In the genomic region with DNA sequence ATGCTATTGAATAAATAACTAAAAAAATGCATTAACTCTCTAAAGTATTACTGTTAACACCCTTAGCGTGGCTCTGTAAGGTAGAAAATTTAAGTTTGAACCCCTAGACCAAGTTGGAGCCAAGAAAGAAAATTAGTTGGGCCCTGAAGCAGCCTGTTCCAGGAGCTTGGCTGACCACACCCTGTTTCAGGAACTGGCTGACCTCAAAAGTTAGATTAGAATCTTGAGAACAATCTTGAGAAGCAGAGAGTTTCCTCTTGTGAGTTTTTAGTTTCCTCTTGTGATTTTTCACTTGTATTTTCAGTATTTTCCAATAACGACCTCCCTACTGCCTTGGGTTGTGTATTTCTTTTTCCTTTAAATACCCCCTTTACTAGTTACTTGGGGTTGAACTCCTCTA, we compare ENCODE assay signal across 15 mouse cellular contexts.
"Had no signal": no experiment of that assay in that cellular context is flagged by ENCODE, and none has a peak within 500 bp of the region (broad histone marks: within the 10 kb centered on the region; RNA-seq: fewer than 3 reads in every experiment).

No protein-coding gene starts in this region.

- ATAC-seq: lung, postnatal 0 days; midbrain, embryonic 16.5 days had no signal

- H3K4me3 ChIP-seq: limb, embryonic 13.5 days; liver, embryonic 15.5 days; midbrain, embryonic 12.5 days; stomach, embryonic 15.5 days had no signal

- H3K27me3 ChIP-seq: limb, embryonic 13.5 days; liver, embryonic 15.5 days; midbrain, embryonic 12.5 days; stomach, embryonic 15.5 days had no signal

- DNase-seq: kidney, adult 9 months; kidney, postnatal 14 days; left cerebral cortex, postnatal 4 days; lung, adult 2 months; lung, postnatal 4 days; right cerebral cortex, adult 18-20 months; right cerebral cortex, postnatal 25 days; thymus, postnatal 4 days had no signal

- H3K4me1 ChIP-seq: limb, embryonic 13.5 days; liver, embryonic 15.5 days; midbrain, embryonic 12.5 days; stomach, embryonic 15.5 days had no signal

- H3K36me3 ChIP-seq: limb, embryonic 13.5 days; liver, embryonic 15.5 days; midbrain, embryonic 12.5 days; stomach, embryonic 15.5 days had no signal

- H3K9ac ChIP-seq: limb, embryonic 13.5 days; liver, embryonic 15.5 days; midbrain, embryonic 12.5 days; stomach, embryonic 15.5 days had no signal

- H3K9me3 ChIP-seq: limb, embryonic 13.5 days; liver, embryonic 15.5 days; midbrain, embryonic 12.5 days; stomach, embryonic 15.5 days had no signal

- H3K4me2 ChIP-seq: limb, embryonic 13.5 days; liver, embryonic 11.5 days; liver, embryonic 15.5 days; midbrain, embryonic 12.5 days; stomach, embryonic 15.5 days had no signal

- H3K27ac ChIP-seq: limb, embryonic 13.5 days; liver, embryonic 15.5 days; midbrain, embryonic 12.5 days; stomach, embryonic 15.5 days had no signal
